In genomic region chr9:91545402-91545801, GRCm38 (mm10) we compare ENCODE assay signal across 19 mouse cellular contexts.
DNase-seq lines count a peak whose midpoint lies in the region; ATAC-seq and TF ChIP-seq lines count a peak whose summit lies in the region.
"Had no signal": no experiment of that assay in that cellular context is flagged by ENCODE, and none has a peak within 500 bp of the region (broad histone marks: within the 10 kb centered on the region; RNA-seq: fewer than 3 reads in every experiment).

No protein-coding gene starts in this region.

- ATAC-seq in hindbrain, embryonic 16.5 days, result peak; percentile 80
- no peak for ATAC-seq in erythroid progenitor cell, adult 5-6 weeks (replicated peaks; ENCODE audit: low FRiP score, poor library complexity, severe bottlenecking)

- no peaks in the 10 kb centered on the region for H3K36me3 ChIP-seq in hindbrain, embryonic 16.5 days (ENCODE audit: control insufficient read depth, insufficient read depth, low read length)
- H3K36me3 ChIP-seq in hindbrain, embryonic 10.5 days, result no peaks in the 10 kb centered on the region
- H3K36me3 ChIP-seq: heart, embryonic 12.5 days; midbrain, embryonic 10.5 days; neural tube, embryonic 13.5 days had no signal

- H3K4me1 ChIP-seq in hindbrain, embryonic 16.5 days (ENCODE audit: control insufficient read depth, insufficient read depth, low read depth, low read length), result no peaks in the 10 kb centered on the region
- H3K4me1 ChIP-seq in hindbrain, embryonic 10.5 days (replicated peaks), result no peaks in the 10 kb centered on the region
- H3K4me1 ChIP-seq: heart, embryonic 12.5 days; midbrain, embryonic 10.5 days; neural tube, embryonic 13.5 days had no signal

- H3K9ac ChIP-seq in hindbrain, embryonic 16.5 days (ENCODE audit: low read depth, low read length), result no peak overlapping the region
- H3K9ac ChIP-seq: heart, embryonic 12.5 days; liver, embryonic 14.5 days; neural tube, embryonic 13.5 days had no signal

- H3K9me3 ChIP-seq in hindbrain, embryonic 16.5 days (ENCODE audit: control insufficient read depth, low read length), result no peaks in the 10 kb centered on the region; the same call in 1 of the 2 replicates
- H3K9me3 ChIP-seq in hindbrain, embryonic 10.5 days, result no peaks in the 10 kb centered on the region
- H3K9me3 ChIP-seq: heart, embryonic 12.5 days; midbrain, embryonic 10.5 days; neural tube, embryonic 13.5 days had no signal

- no peak overlapping the region for H3K4me2 ChIP-seq in hindbrain, embryonic 16.5 days (ENCODE audit: low read length)
- H3K4me2 ChIP-seq: heart, embryonic 12.5 days; neural tube, embryonic 13.5 days had no signal

- no peak for TF ChIP-seq CTCF in brain, embryonic 14.5 days (IDR thresholded peaks at IDR 0.05; ENCODE audit: borderline replicate concordance, extremely low read depth, insufficient read depth, insufficient read length)

- TF ChIP-seq POLR2A in brain, embryonic 14.5 days (IDR thresholded peaks at IDR 0.05; ENCODE audit: borderline replicate concordance, extremely low read depth, insufficient read depth, insufficient read length, poor library complexity, severe bottlenecking), result no peak

- WGBS in hindbrain, embryonic 16.5 days, result 34% methylated on average over 6 of the region's 6 CpGs
- WGBS in hindbrain, embryonic 10.5 days, result 63% methylated on average over 6 of the region's 6 CpGs

- no peak for DNase-seq in hindbrain, embryonic 10.5 days (ENCODE audit: low spot score)
- DNase-seq in brain, embryonic 14.5 days (ENCODE audit: low read depth), result peak; percentile 83
- peak; percentile 65 to 79 for DNase-seq in cerebellum, adult 18-20 months
- peak; percentile 74 to 83 for DNase-seq in cerebellum, postnatal 25 days
- no peak for DNase-seq in right cerebral cortex, postnatal 14 days
- DNase-seq: adrenal gland, adult 2 months; gastrocnemius, postnatal 10 days; heart, adult 11 months; heart, postnatal 4 days; kidney, adult 8-10 months; kidney, postnatal 14 days; thymus, postnatal 14 days had no signal

- no peak overlapping the region for H3K27ac ChIP-seq in hindbrain, embryonic 16.5 days (ENCODE audit: low read depth, low read length)
- no peak overlapping the region for H3K27ac ChIP-seq in hindbrain, embryonic 10.5 days
- H3K27ac ChIP-seq: liver, embryonic 14.5 days; macrophage; midbrain, embryonic 10.5 days; neural tube, embryonic 13.5 days had no signal

- H3K4me3 ChIP-seq in hindbrain, embryonic 16.5 days (ENCODE audit: low read length), result no peak overlapping the region
- H3K4me3 ChIP-seq in hindbrain, embryonic 10.5 days, result no peak overlapping the region
- H3K4me3 ChIP-seq: heart, embryonic 12.5 days; midbrain, embryonic 10.5 days; neural tube, embryonic 13.5 days had no signal

- no peaks in the 10 kb centered on the region for H3K27me3 ChIP-seq in hindbrain, embryonic 16.5 days (replicated peaks; ENCODE audit: control insufficient read depth, insufficient read depth, low read length)
- H3K27me3 ChIP-seq in hindbrain, embryonic 10.5 days (ENCODE audit: insufficient read depth, poor library complexity, severe bottlenecking), result no peaks in the 10 kb centered on the region
- H3K27me3 ChIP-seq: heart, embryonic 12.5 days; neural tube, embryonic 13.5 days had no signal

Comparison
In these comparisons a context has a peak if more than half of its experiments do, and no peak if none do; other contexts are left out.
1. DNase-seq: peak in brain, embryonic 14.5 days (single experiment), cerebellum, adult 18-20 months (2 of 2) and cerebellum, postnatal 25 days (2 of 2); none in hindbrain, embryonic 10.5 days (single experiment) and right cerebral cortex, postnatal 14 days (single experiment).